Mouse (Mus musculus): ENCODE data around the gene Olfr975. TPM values are rescaled to one million over a fixed set of nuclear protein-coding genes. Genes with fewer than 3 reads are reported as not detected.
"Not testable (repeated sequence)": the region's sequence is repeated elsewhere in the genome, so short reads cannot be mapped to it uniquely, and the experiment has no call there.

Olfr975 gene
- not detected in 2 replicates for polyA plus RNA-seq (2015; fragmentation: Nextera tagmentation; extraction: Ambion mirVana)

DNA sequence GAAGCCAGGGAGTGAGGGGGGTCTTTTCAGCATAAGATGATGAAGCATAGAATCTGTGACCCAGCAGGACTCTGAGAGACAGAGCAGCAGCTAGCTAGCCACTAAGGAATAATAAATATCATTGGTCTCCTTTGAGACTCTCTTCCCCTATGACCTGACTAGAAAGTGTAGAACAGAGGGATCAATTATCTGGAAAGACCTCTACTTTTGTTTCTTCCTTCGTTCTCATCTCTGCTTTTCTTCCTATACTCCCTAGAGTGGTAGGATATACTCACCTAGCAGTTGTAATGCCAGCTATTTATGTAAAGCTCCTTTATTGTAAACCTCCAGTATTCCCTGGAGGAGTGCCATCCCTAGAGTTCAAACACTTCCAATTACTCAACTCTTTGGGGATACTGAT is at the start of gene Olfr975:
Gene Olfr975, minus strand, starts transcription at position 101 of the 400 bp plus-strand sequence.
- no peak for ATAC-seq (ENCODE audit: insufficient number of reproducible peaks, insufficient read depth, low FRiP score, low TSS enrichment, low read depth)
- WGBS = 59% methylated on average over 1 of the region's 1 CpGs
- Histone ChIP-seq H3K9me3 (no peaks in the 10 kb centered on the region), H3K4me1 (no peaks in the 10 kb centered on the region), H3K27me3 (no peaks in the 10 kb centered on the region), H3K4me3 (no peak within 1 kb of the TSS), H3K4me2 (no peak within 1 kb of the TSS), H3K9ac (no peak within 1 kb of the TSS), H3K36me3 (no peaks in the 10 kb centered on the region), H3K27ac (no peak within 1 kb of the TSS)

DNA sequence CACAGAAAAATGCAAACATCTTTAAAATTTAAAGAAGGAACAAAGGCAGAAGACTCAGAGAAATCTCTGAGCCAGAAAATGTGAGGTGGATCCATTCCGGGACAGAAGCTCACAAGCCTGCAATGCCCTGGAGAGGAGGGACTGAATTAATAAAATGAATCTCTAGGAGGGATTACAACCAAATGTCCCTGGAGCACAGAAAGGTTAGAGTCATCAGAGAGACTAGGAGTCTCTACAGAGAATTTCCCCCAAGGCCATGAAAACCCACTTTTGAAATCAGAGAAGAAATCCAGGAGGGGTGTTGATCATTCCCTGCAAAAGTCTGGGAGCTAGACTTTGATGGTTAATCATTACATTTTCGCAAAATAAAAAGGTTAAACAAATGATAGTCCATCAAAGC is 40.0 kb upstream of the Olfr975 start, which contains the start of gene Olfr978:
Gene Olfr978, plus strand, starts transcription at position 301 of the 400 bp plus-strand sequence.
- no peak within 1 kb of the TSS for H3K4me3 ChIP-seq
- no peak within 1 kb of the TSS for H3K4me2 ChIP-seq
- H3K9ac ChIP-seq = no peak within 1 kb of the TSS
- H3K9me3 ChIP-seq = no peaks in the 10 kb centered on the region
- no peaks in the 10 kb centered on the region for H3K27me3 ChIP-seq
- H3K36me3 ChIP-seq = no peaks in the 10 kb centered on the region
- H3K27ac ChIP-seq = no peak within 1 kb of the TSS
- H3K4me1 ChIP-seq = no peaks in the 10 kb centered on the region
- no peak for ATAC-seq (ENCODE audit: insufficient number of reproducible peaks, insufficient read depth, low FRiP score, low TSS enrichment, low read depth)
- 59% methylated on average over 2 of the region's 2 CpGs for WGBS

DNA sequence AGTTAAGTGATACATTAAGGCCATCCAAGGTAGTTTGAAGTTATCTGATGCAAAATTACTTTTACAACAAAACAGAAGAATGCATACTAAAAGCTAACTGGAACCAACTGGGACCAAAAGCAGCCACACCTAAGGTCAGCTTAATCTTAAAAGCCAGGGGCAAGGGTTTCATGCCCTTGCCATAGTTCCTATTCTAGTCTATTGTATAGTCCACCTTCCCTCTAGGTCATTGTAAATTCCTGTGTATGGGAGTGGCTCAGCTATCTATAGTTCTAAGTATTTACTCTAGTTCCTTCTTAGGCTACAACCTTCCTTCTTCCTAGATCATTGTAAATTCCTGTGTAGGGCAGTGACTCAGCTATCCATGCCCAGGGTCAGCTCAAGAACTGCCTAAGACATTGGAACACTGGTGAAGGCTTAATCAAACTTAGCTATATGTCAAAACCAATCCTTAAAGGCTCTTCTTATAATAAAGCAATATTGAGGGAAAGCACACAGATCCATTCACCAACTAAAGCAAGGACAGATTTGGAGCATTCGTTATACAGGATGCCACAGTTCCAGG is 24.8 kb upstream of the Olfr975 start:
- not testable (repeated sequence) for H3K4me3 ChIP-seq; ATAC-seq (ENCODE audit: insufficient number of reproducible peaks, insufficient read depth, low FRiP score, low TSS enrichment, low read depth)
- 80% methylated on average over 1 of the region's 1 CpGs for WGBS

DNA sequence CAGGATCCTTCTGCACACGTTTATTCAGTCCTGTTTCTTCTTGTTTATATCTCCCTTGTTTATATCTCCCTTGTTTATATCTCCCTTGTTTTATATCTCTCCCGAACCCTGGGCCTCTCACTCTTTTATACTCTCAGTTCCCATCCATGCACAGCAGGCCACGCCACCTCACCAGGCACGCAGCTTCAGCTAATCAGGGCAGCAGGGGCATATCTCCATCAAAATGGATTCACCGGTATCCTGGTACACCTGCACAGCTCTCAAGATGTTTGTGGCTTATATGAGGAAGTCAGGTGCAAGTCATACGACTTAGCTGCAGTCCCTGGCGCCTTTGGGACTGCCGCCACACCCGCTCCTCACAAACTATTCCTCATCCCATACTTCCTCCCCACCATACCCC is 9.2 kb upstream of the Olfr975 start, which contains the start of gene Olfr976:
Gene Olfr976, minus strand, starts transcription at position 101 of the 400 bp plus-strand sequence.
- H3K4me2 ChIP-seq; H3K4me1 ChIP-seq; H3K9ac ChIP-seq; H3K27me3 ChIP-seq; H3K4me3 ChIP-seq; H3K27ac ChIP-seq; ATAC-seq (ENCODE audit: insufficient number of reproducible peaks, insufficient read depth, low FRiP score, low TSS enrichment, low read depth); H3K9me3 ChIP-seq; H3K36me3 ChIP-seq: not testable (repeated sequence)
- WGBS = 85% methylated on average over 6 of the region's 9 CpGs

More for the DNA sequence above, 24.8 kb upstream of the Olfr975 start:
- not testable (repeated sequence) for H3K4me2 ChIP-seq, H3K4me1 ChIP-seq, H3K27ac ChIP-seq, H3K9ac ChIP-seq, H3K27me3 ChIP-seq, H3K36me3 ChIP-seq, H3K9me3 ChIP-seq

DNA sequence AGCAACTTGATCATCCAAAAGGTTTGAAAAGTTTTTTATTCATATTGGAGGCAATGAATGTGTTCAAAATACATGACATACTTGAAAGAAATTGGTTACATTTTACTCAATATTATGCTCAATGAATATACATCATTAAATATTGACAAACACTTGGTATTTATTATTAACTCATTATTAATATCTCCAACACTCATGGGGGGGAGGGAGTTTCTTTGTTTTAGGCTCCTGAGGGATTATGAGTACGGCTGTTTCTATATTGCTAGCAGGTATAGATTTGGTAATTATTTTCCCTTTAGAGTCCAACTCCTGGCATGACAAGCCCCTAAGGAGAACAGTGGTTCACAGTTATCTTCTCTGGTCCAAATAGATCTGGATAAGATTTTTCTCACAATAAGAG is 14.6 kb downstream of the Olfr975 start, which contains the start of gene Olfr974:
Gene Olfr974, plus strand, starts transcription at position 301 of the 400 bp plus-strand sequence.
- H3K9ac ChIP-seq = no peak within 1 kb of the TSS
- H3K27ac ChIP-seq = no peak within 1 kb of the TSS
- H3K27me3 ChIP-seq = no peaks in the 10 kb centered on the region
- H3K4me2 ChIP-seq = no peak within 1 kb of the TSS
- no peaks in the 10 kb centered on the region for H3K4me1 ChIP-seq
- H3K9me3 ChIP-seq = no peaks in the 10 kb centered on the region
- H3K4me3 ChIP-seq = no peak within 1 kb of the TSS
- no peak for ATAC-seq (ENCODE audit: insufficient number of reproducible peaks, insufficient read depth, low FRiP score, low TSS enrichment, low read depth)
- WGBS = 80% methylated on average over 1 of the region's 1 CpGs
- H3K36me3 ChIP-seq = no peaks in the 10 kb centered on the region

DNA sequence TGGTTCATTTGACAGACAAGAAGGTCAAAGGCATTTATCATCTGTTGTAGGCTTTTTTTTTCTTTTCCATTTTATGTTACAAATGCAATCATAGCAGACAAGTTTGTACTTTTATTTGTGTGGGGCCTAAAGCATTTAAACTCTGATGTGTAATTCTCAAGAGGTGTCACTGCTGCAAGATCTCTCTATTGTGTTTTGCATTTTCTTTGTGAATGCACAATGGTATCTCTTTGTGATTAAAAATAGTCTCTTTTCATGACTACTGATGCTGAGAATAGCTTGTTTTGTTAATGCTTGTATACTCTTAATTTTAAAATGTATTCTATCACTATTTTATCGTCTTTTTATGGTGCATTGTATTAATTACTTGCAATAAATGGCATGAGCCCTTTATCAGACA is 23.0 kb downstream of the Olfr975 start:
- not testable (repeated sequence) for H3K9me3 ChIP-seq; H3K27ac ChIP-seq; H3K27me3 ChIP-seq; H3K4me2 ChIP-seq; H3K4me1 ChIP-seq; H3K9ac ChIP-seq; H3K4me3 ChIP-seq; H3K36me3 ChIP-seq; ATAC-seq (ENCODE audit: insufficient number of reproducible peaks, insufficient read depth, low FRiP score, low TSS enrichment, low read depth)
- 67% methylated on average over 1 of the region's 1 CpGs for WGBS

DNA sequence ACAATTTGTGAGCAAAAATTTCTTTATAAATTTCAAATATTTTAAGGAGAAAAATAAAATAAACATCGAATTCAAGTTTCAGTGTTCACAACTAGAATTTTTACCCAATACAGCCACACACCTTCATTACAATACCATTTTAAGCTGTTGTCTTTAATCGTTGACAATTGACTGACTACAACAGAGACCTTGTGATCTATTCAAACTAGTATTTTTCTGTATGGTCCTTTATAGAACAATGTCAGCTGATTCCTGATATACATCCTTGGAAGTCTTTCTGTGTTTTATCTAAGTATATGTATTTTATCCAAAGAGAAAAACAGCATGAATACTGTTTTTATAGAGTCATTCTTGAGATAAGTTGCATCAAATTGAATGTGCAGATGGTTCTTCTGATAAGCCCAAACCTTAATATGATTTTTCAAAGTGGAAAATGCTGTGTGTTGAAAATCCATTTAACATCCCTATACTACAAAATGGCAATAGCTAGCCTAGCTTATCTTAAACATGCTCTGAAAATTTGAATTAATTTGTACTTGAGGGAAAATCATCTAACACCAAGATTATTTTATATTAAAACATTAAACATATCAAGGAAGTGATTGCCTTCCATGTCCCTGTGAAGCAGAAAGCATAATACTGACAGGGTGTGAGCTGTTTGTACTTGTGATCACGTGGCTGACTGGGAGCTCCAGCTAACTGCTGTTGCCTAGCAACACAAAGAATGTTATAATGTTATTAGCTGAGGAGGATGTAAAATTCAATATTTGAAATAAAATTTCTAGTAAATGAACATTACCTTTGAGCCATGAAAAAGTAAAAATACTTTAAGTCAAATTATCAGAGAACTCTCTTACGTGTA is 23.6 kb downstream of the Olfr975 start:
- H3K9ac ChIP-seq; H3K27ac ChIP-seq; H3K4me1 ChIP-seq; H3K36me3 ChIP-seq; H3K9me3 ChIP-seq; ATAC-seq (ENCODE audit: insufficient number of reproducible peaks, insufficient read depth, low FRiP score, low TSS enrichment, low read depth); H3K27me3 ChIP-seq; H3K4me2 ChIP-seq; H3K4me3 ChIP-seq: not testable (repeated sequence)
- no CpG with 5 or more reads among the region's 4 CpGs for WGBS

DNA sequence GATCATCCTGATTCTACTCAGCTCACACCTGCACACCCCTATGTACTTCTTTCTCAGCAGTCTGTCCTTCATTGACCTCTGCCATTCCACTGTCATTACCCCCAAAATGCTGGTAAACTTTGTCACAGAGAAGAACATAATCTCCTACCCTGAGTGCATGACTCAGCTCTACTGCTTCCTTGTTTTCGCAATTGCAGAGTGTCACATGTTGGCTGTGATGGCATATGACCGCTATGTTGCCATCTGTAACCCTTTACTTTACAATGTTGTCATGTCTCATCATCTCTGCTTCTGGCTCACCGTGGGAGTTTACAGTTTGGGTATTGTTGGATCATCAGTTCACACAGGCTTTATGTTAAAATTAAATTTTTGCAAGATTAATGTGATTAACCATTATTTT is 41.9 kb downstream of the Olfr975 start:
- Histone ChIP-seq H3K27me3 (no peaks in the 10 kb centered on the region), H3K27ac (no peak overlapping the region), H3K4me1 (no peaks in the 10 kb centered on the region), H3K9me3 (no peaks in the 10 kb centered on the region), H3K4me3 (no peak overlapping the region), H3K9ac (no peak overlapping the region), H3K4me2 (no peak overlapping the region), H3K36me3 (no peaks in the 10 kb centered on the region)
- WGBS = 77% methylated on average over 3 of the region's 3 CpGs
- no peak for ATAC-seq (ENCODE audit: insufficient number of reproducible peaks, insufficient read depth, low FRiP score, low TSS enrichment, low read depth)

DNA sequence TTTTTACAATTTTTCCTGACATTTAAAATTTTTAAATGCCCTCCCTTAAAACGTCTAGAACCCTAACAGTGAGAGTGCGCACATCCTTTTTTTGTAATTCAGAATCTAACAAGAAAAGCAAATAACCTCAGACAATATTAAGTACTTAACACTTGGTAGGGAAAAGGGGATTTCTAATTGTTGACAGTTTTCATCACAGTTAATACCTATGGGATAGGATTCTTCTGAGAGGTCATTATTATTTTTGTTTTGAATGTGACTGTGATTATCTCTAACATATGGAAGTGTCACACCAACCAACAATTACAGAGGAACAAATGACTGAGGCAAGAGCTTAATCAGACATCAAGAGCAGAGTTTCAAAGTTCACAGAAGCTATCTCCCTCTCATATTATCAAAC is 44.8 kb downstream of the Olfr975 start, which contains the start of gene Olfr229:
Gene Olfr229, plus strand, starts transcription at position 301 of the 400 bp plus-strand sequence.
- no peak for ATAC-seq (ENCODE audit: insufficient number of reproducible peaks, insufficient read depth, low FRiP score, low TSS enrichment, low read depth)
- Histone ChIP-seq H3K36me3 (no peaks in the 10 kb centered on the region), H3K9ac (no peak within 1 kb of the TSS), H3K27ac (no peak within 1 kb of the TSS), H3K4me3 (no peak within 1 kb of the TSS), H3K27me3 (no peaks in the 10 kb centered on the region), H3K4me1 (no peaks in the 10 kb centered on the region), H3K4me2 (no peak within 1 kb of the TSS), H3K9me3 (no peaks in the 10 kb centered on the region)
- WGBS = 62% methylated on average over 2 of the region's 2 CpGs

DNA sequence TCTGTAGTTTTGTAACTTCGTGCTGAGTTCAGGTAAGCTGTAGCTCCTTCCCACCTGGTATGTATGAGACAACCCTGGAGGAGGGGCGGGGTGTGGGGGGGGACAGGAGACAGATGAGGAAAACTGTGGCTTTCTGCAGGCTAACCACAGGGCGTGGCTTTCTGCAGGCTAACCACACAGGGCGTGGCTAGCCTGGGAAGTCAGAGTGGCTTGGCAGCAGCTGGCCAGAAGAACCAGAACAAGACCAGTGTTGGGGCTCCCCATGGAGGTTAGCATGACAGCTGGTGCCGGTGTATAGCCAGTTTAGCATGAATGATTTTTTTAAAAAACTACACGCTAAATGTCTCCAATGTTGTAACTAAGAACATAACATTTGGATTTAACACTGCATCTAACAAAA is 46.7 kb downstream of the Olfr975 start:
- no peaks in the 10 kb centered on the region for H3K27me3 ChIP-seq
- H3K4me2 ChIP-seq = no peak overlapping the region
- no peak overlapping the region for H3K27ac ChIP-seq
- H3K36me3 ChIP-seq = no peaks in the 10 kb centered on the region
- H3K4me1 ChIP-seq = no peaks in the 10 kb centered on the region
- ATAC-seq (ENCODE audit: insufficient number of reproducible peaks, insufficient read depth, low FRiP score, low TSS enrichment, low read depth) = no peak
- no peaks in the 10 kb centered on the region for H3K9me3 ChIP-seq
- no peak overlapping the region for H3K9ac ChIP-seq
- WGBS = 74% methylated on average over 6 of the region's 6 CpGs
- H3K4me3 ChIP-seq = no peak overlapping the region

Data from embryonic facial prominence, embryonic 13.5 days (tissue).